Mouse (Mus musculus) adrenal gland, adult 2 months (tissue): Measurements from ENCODE around the gene Gm12794. TPM values are rescaled to one million over a fixed set of nuclear protein-coding genes. Genes with fewer than 3 reads are reported as not detected.
"Not testable (repeated sequence)": the region's sequence is repeated elsewhere in the genome, so short reads cannot be mapped to it uniquely, and the experiment has no call there.

ENCODE experiments used
- DNase-seq: peaks from one replicate; pipeline ENCODE4 v3.0.0; 2021
- long read RNA-seq: library from polyadenylated mRNA; stranded (forward); transcript quantifications from one replicate; pipeline ENCODE4 v2.0.0, GENCODE M21; 2021
- polyA plus RNA-seq: library from polyadenylated mRNA; depleted of rRNA; stranded (reverse); fragments of >200 nt; gene quantifications from 2 replicates; pipeline ENCODE4 v1.2.3, GENCODE M21; 2012; rRNA removed
- total RNA-seq, 2 experiments: library from RNA; stranded (reverse); gene quantifications; 2 replicates each; pipeline ENCODE4 v1.2.3; 2021

The Gm12794 gene
- not detected for total RNA-seq
- not detected in 2 replicates for polyA plus RNA-seq
- long read RNA-seq = 0 reads

- not testable (repeated sequence) for DNase-seq
These were observed at the start of gene Gm12794 for GRCm38 (mm10) chr4:101940107-101940506. Gene Gm12794, plus strand, starts transcription at chr4:101940407.

GRCm38 (mm10) chr4:101893656-101894420, 46.4 kb upstream of the Gm12794 start, which contains the start of gene C130073F10Rik:
Gene C130073F10Rik, minus strand, starts transcription at chr4:101893789.
- no peak for DNase-seq

GRCm38 (mm10) chr4:101908821-101909220, 31.4 kb upstream of the Gm12794 start, which contains the start of gene Gm12800:
Gene Gm12800, plus strand, starts transcription at chr4:101909121.
- not testable (repeated sequence) for DNase-seq

- DNase-seq = not testable (repeated sequence)
These were observed 40.7 kb downstream of the Gm12794 start, which contains the start of gene Gm12790 for GRCm38 (mm10) chr4:101980949-101981348. Gene Gm12790, minus strand, starts transcription at chr4:101981049.

- no peak for DNase-seq
These were observed 45.5 kb downstream of the Gm12794 start for GRCm38 (mm10) chr4:101985678-101986077.

- DNase-seq = not testable (repeated sequence)
These were observed 46.1 kb downstream of the Gm12794 start, which contains the start of gene Gm12789 for GRCm38 (mm10) chr4:101986326-101986725. Gene Gm12789, plus strand, starts transcription at chr4:101986626.

Other genes starting within 250 kb of the Gm12794 start
- gene Lepr, start 223.0 kb upstream of the Gm12794 start, total RNA-seq = 10 to 100 TPM; 10.3 to 10.9 TPM
- gene Lepr, start 223.0 kb upstream of the Gm12794 start, polyA plus RNA-seq = 0.65 and 1.5 TPM in 2 replicates
- not detected for gene B020004J07Rik, start 96.4 kb upstream of the Gm12794 start, total RNA-seq
- not detected in 2 replicates for gene B020004J07Rik, start 96.4 kb upstream of the Gm12794 start, polyA plus RNA-seq
- not detected for gene C130073F10Rik, start 46.6 kb upstream of the Gm12794 start, total RNA-seq
- gene C130073F10Rik, start 46.6 kb upstream of the Gm12794 start, polyA plus RNA-seq = not detected in 2 replicates
- gene Gm12800, start 31.3 kb upstream of the Gm12794 start, total RNA-seq = not detected
- not detected in 2 replicates for gene Gm12800, start 31.3 kb upstream of the Gm12794 start, polyA plus RNA-seq
- gene Gm12790, start 40.6 kb downstream of the Gm12794 start, total RNA-seq = not detected
- not detected in 2 replicates for gene Gm12790, start 40.6 kb downstream of the Gm12794 start, polyA plus RNA-seq
- gene Gm12789, start 46.2 kb downstream of the Gm12794 start, total RNA-seq = not detected
- gene Gm12789, start 46.2 kb downstream of the Gm12794 start, polyA plus RNA-seq = not detected in 2 replicates
- 1 to 10 TPM; 3.1 to 6.8 TPM for gene Pde4b, start 147.1 kb downstream of the Gm12794 start, total RNA-seq
- gene Pde4b, start 147.1 kb downstream of the Gm12794 start, polyA plus RNA-seq = 0.48 and 0.62 TPM in 2 replicates